Mouse (Mus musculus) erythroblast, embryonic 14.5 days (primary cell): Measurements from ENCODE around the gene Aadacl2. TPM values are rescaled to one million over a fixed set of nuclear protein-coding genes. Genes with fewer than 3 reads are reported as not detected.

Source experiments
- H3K27me3 ChIP-seq: 2 replicates; pipeline ENCODE4 v1.6.1; 2012; ENCODE audit warnings: inconsistent platforms; ENCODE audit not compliant: control insufficient read depth
- H3K36me3 ChIP-seq: 2 replicates; pipeline ENCODE4 v1.6.1; 2012; ENCODE audit warnings: mild to moderate bottlenecking, inconsistent platforms; ENCODE audit not compliant: control insufficient read depth
- H3K4me1 ChIP-seq: 2 replicates; pipeline ENCODE4 v1.6.1; 2012; ENCODE audit warnings: inconsistent platforms; ENCODE audit not compliant: control insufficient read depth
- H3K4me3 ChIP-seq: replicated peaks from 2 replicates; pipeline ENCODE3; 2012; ENCODE audit warnings: moderate library complexity, mild to moderate bottlenecking, inconsistent platforms
- H3K9me3 ChIP-seq: 2 replicates; pipeline ENCODE4 v1.6.1; 2012; ENCODE audit warnings: low read length, inconsistent platforms, mixed read lengths; ENCODE audit not compliant: control insufficient read depth
- GATA1 ChIP-seq: IDR thresholded peaks from 2 replicates; pipeline ENCODE4 v1.6.1; 2012; ENCODE audit warnings: low read length, inconsistent platforms, mixed read lengths
- TAL1 ChIP-seq: IDR thresholded peaks from 3 replicates; pipeline ENCODE4 v1.6.1; 2012; ENCODE audit warnings: low read length, inconsistent platforms, mixed read lengths
- polyA plus RNA-seq: library from polyadenylated mRNA; stranded (reverse); fragments of >175 nt; gene quantifications from 2 replicates; pipeline ENCODE4 v1.2.3, GENCODE M21; 2012

The Aadacl2 gene
- not detected in 2 replicates for polyA plus RNA-seq

- H3K27me3 ChIP-seq: no peaks in the 10 kb centered on the region
- H3K4me1 ChIP-seq: no peaks in the 10 kb centered on the region
- no peaks in the 10 kb centered on the region for H3K9me3 ChIP-seq
- TF ChIP-seq TAL1 (no peak), GATA1 (no peak)
- H3K4me3 ChIP-seq: no peak within 1 kb of the TSS
- no peaks in the 10 kb centered on the region for H3K36me3 ChIP-seq
Observed at GRCm38 (mm10) chr3:60006443-60006842, at the start of gene Aadacl2. Gene Aadacl2, plus strand, starts transcription at chr3:60006743.

- H3K27me3 ChIP-seq: no peaks in the 10 kb centered on the region
- H3K4me3 ChIP-seq: no peak overlapping the region
- H3K36me3 ChIP-seq: no peaks in the 10 kb centered on the region
- no peaks in the 10 kb centered on the region for H3K4me1 ChIP-seq
- no peaks in the 10 kb centered on the region for H3K9me3 ChIP-seq
- no peak for TF ChIP-seq TAL1
Observed at GRCm38 (mm10) chr3:59970891-59971290, 35.7 kb upstream of the Aadacl2 start.

GRCm38 (mm10) chr3:59974591-59974990 is 32.0 kb upstream of the Aadacl2 start:
- TF ChIP-seq TAL1 (no peak), GATA1 (no peak)
- Histone ChIP-seq H3K4me1 (no peaks in the 10 kb centered on the region), H3K27me3 (no peaks in the 10 kb centered on the region), H3K9me3 (no peaks in the 10 kb centered on the region), H3K36me3 (no peaks in the 10 kb centered on the region), H3K4me3 (no peak overlapping the region)

GRCm38 (mm10) chr3:60003622-60004021 is 2.9 kb upstream of the Aadacl2 start:
- TF ChIP-seq GATA1: no peak
- no peak for TF ChIP-seq TAL1
- Histone ChIP-seq H3K4me3 (no peak overlapping the region), H3K4me1 (no peaks in the 10 kb centered on the region), H3K36me3 (no peaks in the 10 kb centered on the region), H3K27me3 (no peaks in the 10 kb centered on the region), H3K9me3 (no peaks in the 10 kb centered on the region)

GRCm38 (mm10) chr3:60025417-60025816 is 18.9 kb downstream of the Aadacl2 start, which contains the start of gene Aadac:
Gene Aadac, plus strand, starts transcription at chr3:60025717.
- H3K36me3 ChIP-seq: no peaks in the 10 kb centered on the region
- H3K27me3 ChIP-seq: no peaks in the 10 kb centered on the region
- no peaks in the 10 kb centered on the region for H3K4me1 ChIP-seq
- H3K4me3 ChIP-seq: no peak within 1 kb of the TSS
- TF ChIP-seq TAL1 (no peak), GATA1 (no peak)
- no peaks in the 10 kb centered on the region for H3K9me3 ChIP-seq

- peak overlapping the region; percentile 16 for H3K4me3 ChIP-seq
- no peaks in the 10 kb centered on the region for H3K9me3 ChIP-seq
- no peak for TF ChIP-seq TAL1
- TF ChIP-seq GATA1: no peak
- no peaks in the 10 kb centered on the region for H3K27me3 ChIP-seq
- H3K4me1 ChIP-seq: no peaks in the 10 kb centered on the region
- no peaks in the 10 kb centered on the region for H3K36me3 ChIP-seq
Observed at GRCm38 (mm10) chr3:60031511-60031910, 25.0 kb downstream of the Aadacl2 start.

GRCm38 (mm10) chr3:60046221-60046913 is 39.8 kb downstream of the Aadacl2 start:
- Histone ChIP-seq H3K4me1 (no peaks in the 10 kb centered on the region), H3K9me3 (no peaks in the 10 kb centered on the region), H3K4me3 (no peak overlapping the region), H3K36me3 (no peaks in the 10 kb centered on the region), H3K27me3 (no peaks in the 10 kb centered on the region)
- no peak for TF ChIP-seq TAL1
- TF ChIP-seq GATA1: no peak

GRCm38 (mm10) chr3:60053231-60053927 is 46.8 kb downstream of the Aadacl2 start:
- H3K9me3 ChIP-seq: no peaks in the 10 kb centered on the region
- TF ChIP-seq GATA1: no peak
- no peak for TF ChIP-seq TAL1
- H3K4me1 ChIP-seq: no peaks in the 10 kb centered on the region
- no peaks in the 10 kb centered on the region for H3K36me3 ChIP-seq
- H3K27me3 ChIP-seq: no peaks in the 10 kb centered on the region
- no peak overlapping the region for H3K4me3 ChIP-seq

- Histone ChIP-seq H3K9me3 (no peaks in the 10 kb centered on the region), H3K27me3 (no peaks in the 10 kb centered on the region), H3K36me3 (no peaks in the 10 kb centered on the region), H3K4me3 (no peak overlapping the region), H3K4me1 (no peaks in the 10 kb centered on the region)
- TF ChIP-seq GATA1: no peak
- TF ChIP-seq TAL1: no peak
Observed at GRCm38 (mm10) chr3:60053931-60054330, 47.4 kb downstream of the Aadacl2 start.

- Histone ChIP-seq H3K36me3 (no peaks in the 10 kb centered on the region), H3K4me3 (no peak overlapping the region), H3K9me3 (no peaks in the 10 kb centered on the region), H3K27me3 (no peaks in the 10 kb centered on the region), H3K4me1 (no peaks in the 10 kb centered on the region)
- no peak for TF ChIP-seq GATA1
- TF ChIP-seq TAL1: no peak
Observed at GRCm38 (mm10) chr3:60056451-60056850, 49.9 kb downstream of the Aadacl2 start.
